Mouse (Mus musculus): ENCODE results near the gene Gm39653.

- TF ChIP-seq CTCF (IDR thresholded peaks at IDR 0.05; ENCODE audit: low read depth): no peak
- TF ChIP-seq EP300 (IDR thresholded peaks at IDR 0.05; ENCODE audit: low read depth): no peak
Measured at GRCm38 (mm10) chr1:63579153-63579552, 36.6 kb upstream of the Gm39653 start.

Data from liver, postnatal 0 days (tissue).